Mouse (Mus musculus) brain, embryonic 14.5 days (tissue): ENCODE results near the gene Pgm3.

ENCODE experiments used
- CTCF ChIP-seq: fragments of 200-500 bp; IDR thresholded peaks from 2 replicates; pipeline ENCODE4 v1.5.1; 2012; ENCODE audit warnings: inconsistent platforms, mild to moderate bottlenecking, moderate library complexity, borderline replicate concordance; ENCODE audit not compliant: insufficient read depth, insufficient read length; ENCODE audit errors: extremely low read depth
- POLR2A ChIP-seq: fragments of 200-500 bp; IDR thresholded peaks from 2 replicates; pipeline ENCODE4 v1.6.1; 2012; ENCODE audit warnings: mild to moderate bottlenecking, inconsistent platforms, borderline replicate concordance; ENCODE audit not compliant: poor library complexity, insufficient read depth, insufficient read length, severe bottlenecking; ENCODE audit errors: extremely low read depth

DNA sequence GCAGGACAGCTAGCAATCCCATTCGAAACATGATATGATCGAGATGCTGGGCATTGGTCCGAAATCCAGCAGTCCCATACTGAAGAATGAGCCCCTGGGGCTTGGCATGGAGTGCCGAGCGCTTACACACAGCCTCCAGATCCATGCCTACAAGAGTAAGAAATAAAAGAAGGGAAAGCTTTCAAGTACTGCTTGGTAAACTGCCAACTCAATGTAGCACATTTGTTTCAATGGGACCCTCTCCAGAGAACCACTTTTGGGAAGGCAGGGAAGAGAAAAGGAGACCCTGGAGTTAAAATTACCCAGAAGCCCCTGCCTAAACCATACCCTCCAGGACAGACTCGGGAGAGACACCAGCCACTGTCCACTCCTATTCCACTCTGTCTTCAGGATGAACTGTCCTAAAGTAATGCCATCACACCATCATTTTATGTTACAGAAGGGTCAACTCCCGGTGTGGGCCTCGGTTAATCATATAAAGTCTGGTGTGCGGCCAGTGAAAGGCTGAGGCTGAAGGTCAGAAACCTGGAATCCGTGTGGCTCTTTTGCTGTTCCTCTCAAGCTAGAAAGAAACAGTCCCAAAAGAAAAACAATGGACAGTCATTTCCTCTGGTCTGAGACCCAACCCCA lies 1.3 kb downstream of the Pgm3 start:
- TF ChIP-seq POLR2A (no peak), CTCF (no peak)
